Mouse (Mus musculus) monocyte, adult 5-6 weeks (primary cell): Measurements from ENCODE around the gene Ppp4r2. TPM values are rescaled to one million over a fixed set of nuclear protein-coding genes. Genes with fewer than 3 reads are reported as not detected.

Experiments
- ATAC-seq: fragments of 153-309, 156-312 bp; replicated peaks from 2 replicates; pipeline ENCODE4 v1.8.0; 2017; ENCODE audit warnings: mild to moderate bottlenecking; ENCODE audit not compliant: low TSS enrichment, insufficient number of reproducible peaks, severe bottlenecking, poor library complexity, low FRiP score
- total RNA-seq: library from RNA; stranded (forward); fragments of 200-1000, 200-491, 200-594 nt; gene quantifications from 3 replicates; pipeline ENCODE4 v1.2.3, GENCODE M21; 2017

Gene Ppp4r2
- total RNA-seq: 121 to 148 TPM (median 146 TPM) in 3 replicates

DNA sequence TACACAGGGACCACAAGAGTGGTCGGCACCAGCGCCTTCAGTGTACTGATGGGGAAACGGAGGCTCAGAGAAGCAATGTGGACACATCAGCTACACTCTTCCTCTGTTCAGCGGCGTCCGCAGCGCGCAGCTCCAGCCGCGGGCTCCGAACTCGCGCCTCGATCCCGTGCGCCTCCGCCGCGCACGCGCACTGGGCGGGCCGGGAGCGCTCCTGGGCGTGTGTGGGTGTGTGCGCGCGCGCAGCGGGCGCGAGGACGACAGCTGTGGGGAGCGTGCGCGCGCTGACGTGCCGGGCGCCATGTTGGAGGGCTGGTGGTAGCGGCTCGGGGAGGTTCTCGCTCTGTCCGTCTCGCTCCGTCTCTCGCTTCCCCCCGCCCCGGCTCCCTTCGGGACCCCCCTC, at the start of gene Ppp4r2:
Gene Ppp4r2 (plus strand): TSS at position 268 of the 400 bp plus-strand sequence.
- peak; percentile 90 for ATAC-seq

DNA sequence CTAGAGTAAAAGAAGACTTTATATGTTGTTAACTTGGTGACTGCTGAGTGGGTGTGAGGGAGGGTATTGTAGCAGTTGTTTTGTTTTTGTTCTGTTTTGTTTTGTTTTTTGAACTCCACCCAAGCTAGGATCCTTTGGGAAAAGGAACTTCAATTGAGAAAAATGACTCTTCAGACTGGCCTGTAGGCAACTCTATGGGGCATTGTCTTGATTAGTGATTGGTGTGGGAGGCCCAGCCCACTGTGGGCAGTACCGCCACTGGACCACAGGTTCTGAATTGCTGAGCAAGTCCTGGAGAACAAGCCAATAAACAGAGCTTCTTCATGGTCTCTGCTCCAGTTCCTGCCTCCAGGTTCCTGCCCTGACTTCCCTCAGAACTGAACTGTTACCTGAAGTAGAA, 45.7 kb upstream of the Ppp4r2 start:
- ATAC-seq: no peak

DNA sequence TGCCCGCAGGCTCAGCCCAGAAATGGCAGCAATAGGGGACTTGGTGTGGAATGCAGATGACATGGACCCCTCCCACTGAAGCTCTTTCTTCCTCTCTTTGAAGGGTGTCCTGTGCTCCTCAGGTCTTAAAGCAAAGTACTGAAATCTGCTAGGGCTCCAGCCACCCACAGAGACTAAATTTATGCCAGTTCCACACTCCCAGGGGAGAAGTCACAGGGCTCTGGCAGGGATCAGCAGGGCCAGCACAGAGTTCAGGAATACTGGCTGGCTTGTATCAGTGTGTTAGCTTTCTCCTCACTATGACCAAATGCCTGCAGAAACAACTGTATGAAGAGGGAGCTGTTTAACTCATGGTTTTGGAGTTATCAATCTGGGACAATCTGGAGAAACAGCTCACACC, 44.3 kb upstream of the Ppp4r2 start:
- no peak for ATAC-seq

DNA sequence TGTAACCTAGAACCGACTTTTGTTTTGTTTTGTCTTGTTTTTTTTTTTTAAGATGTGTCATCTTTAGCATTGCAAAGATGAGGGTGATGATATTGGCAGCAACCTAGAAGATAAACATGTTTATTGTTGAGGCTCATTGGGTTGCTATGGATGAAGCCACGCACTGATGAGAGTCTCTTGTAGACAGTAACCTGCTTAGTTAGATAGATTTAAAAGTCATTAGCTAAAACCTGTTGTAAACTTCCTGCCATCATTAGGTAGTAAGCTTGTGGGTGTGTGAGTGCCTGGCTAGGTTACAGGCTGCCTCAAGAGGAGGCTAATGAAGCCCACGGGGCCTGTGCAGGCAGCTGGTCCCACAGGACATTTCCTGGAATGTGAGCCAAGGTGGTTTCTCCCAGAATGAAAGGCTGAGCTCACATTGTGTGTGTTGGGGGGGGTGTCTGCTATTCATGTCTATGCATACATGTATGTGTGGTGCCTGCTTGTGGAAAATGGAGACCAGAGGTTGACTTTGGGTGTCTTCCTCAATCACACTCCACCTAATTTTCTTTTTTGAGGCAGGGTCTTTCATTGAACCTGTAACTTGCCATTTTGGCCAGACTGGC, 41.3 kb upstream of the Ppp4r2 start:
- no peak for ATAC-seq

DNA sequence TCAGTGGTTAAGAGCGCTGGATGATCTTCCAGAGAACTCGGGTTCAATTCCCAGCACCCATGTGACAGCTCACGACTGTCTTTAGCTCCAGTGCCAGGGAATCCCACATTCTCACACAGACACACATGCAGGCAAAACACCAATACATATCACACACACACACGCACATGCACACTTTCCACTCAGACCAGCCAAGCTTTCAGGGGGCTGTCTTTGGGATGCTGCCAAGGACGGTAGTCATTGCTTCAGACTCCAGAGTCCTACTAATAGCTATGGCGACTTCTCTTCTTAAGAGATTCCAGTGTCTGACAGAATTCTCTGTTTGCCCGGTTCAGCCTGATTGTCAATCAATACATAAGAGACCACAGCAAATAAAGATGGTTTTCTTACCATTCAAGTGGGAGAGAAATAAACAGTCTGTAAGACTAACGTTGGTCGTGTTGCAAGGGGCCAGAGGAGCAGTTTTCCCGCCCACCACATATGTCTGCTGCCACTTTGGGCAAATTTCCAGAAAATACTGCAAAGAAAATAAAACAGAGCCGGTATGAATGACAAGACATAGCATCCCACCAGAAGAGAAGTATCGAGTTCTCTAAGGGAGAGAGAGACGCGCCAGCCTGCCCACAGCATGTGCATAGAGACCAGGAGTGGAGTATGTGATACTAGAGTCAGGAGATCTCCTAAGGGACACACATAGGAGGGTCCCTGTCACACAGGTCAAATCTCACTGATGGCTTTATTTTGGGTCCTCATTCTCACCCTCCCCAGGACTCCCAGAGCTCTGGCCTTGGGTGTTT, 40.3 kb upstream of the Ppp4r2 start:
- no peak for ATAC-seq

DNA sequence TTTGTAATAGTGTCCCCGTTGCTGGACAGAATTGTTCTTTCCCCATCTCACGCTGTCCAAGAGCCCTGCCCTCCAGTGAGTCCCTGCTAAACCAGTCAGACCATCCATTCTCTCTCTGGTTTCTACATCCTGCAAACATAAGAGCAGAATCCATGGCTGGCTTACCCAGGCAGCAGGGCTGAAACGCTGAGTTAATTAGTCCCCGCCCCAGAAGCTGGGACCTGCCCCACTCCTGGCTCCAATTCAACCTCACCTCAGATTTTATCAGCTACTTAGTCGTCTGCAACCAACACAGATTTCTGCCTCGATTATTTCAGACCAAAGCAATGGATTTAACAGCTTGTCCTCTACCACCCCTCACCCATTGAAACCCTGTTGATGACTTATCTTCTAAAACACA, 37.6 kb upstream of the Ppp4r2 start:
- no peak for ATAC-seq

DNA sequence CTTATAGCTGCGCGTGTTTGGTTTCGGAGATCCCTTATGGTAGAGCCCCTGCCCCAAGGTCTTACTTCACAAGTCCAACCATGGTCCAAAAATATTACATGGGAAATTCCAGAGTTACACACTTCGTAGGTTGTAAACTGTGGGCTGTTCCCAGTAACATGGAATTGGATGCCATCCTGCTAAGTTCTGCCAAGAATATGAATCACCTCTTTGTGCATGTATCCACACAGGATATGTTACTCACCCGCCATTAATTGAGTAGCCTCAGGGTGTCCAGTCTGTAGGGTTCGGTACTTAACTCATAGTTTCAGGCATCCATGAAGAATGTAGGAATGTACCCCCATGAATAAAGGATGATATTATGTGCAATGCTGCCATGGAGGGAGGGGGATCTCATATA, 34.1 kb upstream of the Ppp4r2 start:
- no peak for ATAC-seq

DNA sequence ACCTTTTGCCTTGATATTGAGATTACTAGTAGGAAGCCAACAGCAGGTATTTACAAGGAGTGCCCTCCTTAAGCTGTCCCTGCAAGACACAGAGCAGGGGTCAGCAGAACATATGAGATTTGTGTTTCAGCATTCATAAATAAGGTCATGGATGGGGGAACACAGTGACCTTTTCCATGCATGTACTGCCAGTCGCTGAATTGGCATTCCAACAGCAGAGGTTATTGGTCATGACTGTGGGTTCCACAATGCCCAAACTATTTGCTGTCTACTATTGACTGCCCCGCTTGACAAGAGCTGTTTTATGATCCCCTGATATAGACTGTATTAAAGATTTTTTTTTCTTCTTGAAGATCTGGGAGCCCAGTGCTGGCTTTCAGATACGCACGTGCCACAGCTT, 33.7 kb upstream of the Ppp4r2 start:
- ATAC-seq: no peak

DNA sequence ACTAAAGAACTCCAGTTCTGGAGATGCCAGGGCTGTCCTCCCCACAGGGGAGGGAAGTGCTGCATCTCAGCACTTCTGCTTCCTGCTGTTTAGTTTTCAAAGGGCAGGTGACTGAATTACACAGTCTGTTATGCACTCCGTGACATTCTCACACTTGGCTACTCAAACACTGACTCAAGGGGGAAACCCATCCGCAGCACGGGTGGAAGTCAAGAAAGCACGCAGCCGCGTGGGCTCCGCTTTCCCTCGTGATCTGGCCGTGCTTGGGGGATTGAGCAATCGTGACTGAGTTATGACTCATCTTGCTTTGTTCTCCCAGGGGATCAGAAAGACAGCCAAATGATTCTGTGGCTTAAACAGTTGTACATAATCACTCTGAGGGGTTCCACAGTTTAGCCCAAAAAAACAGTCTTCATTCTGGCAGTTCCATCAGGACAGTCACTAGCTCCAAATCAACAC, 32.9 kb upstream of the Ppp4r2 start:
- peak; percentile 90 for ATAC-seq

DNA sequence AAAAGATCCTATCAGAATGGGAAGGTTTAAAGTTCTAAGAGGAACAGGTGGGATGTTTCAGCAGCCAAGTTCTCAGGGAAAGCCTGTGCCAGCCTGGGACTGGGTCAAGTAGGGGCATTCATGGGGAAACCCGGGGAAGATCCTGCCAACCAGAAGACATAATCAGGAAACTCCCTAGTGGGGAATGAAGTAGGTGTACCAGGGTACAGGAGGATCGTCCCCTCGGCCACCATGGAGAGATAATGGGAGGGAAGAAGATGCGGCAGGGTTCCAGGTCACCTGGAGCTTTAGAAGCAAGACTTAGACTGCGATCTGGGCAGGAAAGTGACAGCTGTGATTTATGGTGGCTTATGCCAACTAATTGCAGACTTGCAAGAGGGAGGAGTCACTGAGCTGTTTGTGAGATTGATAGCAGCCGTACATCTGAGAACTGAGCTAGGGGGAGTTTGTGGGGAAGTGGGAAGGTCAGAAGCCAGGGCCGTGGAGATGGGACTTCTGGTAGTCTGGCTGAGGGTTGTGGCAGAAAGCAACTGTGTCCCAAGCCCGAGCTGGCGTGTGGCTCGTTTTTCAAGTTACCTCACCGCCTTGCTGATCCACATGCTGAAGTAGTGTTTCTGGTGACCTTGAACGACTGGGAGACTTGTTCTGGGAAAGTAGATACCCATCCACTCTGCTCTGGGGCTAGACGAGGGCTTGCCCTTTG, 30.9 kb upstream of the Ppp4r2 start:
- ATAC-seq: no peak

DNA sequence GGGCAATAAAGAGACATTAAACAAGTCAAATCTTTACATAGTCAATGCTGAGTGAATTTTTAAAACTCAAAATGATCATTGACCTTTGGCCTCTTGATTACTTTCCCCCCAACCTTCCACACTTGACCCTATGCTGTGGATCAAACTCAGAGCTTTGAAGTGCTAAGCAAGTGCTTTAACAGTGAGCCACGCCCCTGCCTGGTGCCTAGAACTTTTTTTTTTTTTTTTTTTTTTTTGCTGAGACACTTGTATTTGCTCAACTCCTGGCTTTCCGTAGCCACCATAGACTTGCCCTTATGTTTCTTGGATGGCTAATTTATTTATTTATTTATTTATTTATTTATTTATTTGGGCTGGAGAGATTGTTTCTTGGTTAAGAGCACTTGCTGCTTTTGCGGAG, 30.2 kb upstream of the Ppp4r2 start:
- ATAC-seq: no peak

DNA sequence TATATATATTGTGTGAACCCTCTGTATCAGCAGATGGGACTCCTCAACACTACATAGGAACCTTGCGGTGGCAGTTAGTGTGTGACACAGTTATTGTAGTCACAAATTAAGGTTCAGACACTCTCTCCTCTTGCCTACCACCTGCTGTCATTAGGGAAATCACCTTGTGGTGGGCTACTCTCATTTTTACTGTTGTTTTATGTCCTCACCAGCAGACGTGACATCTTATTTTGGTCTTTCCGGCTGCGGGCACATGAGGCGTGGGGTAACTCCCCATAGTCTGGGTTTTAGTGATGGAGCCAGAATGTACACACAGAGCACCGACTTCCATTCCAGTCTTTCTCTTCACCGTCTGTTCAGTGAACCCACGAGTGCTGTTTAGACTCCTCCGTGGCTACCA, 26.2 kb upstream of the Ppp4r2 start:
- ATAC-seq: peak; percentile 47; the same call in 1 of the 2 replicates

DNA sequence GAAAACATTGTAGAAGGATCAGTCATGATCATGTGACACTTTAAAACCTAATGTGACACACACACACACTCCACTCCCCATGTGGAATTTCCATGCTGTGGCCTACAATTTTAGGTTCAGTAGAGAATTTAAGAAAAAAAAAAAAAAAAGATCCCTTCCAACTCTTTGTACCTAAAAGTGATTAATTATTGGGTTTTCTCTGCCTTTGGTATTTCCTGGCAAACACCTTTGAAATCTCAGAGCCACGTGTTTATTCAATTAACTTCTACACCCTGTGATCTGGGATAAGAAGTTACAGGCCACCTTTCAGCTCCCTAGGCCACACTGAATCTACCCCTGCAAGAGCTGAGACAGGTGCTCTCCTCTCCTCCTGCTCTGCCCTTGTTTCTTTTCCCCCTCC, 25.7 kb upstream of the Ppp4r2 start:
- ATAC-seq: no peak

DNA sequence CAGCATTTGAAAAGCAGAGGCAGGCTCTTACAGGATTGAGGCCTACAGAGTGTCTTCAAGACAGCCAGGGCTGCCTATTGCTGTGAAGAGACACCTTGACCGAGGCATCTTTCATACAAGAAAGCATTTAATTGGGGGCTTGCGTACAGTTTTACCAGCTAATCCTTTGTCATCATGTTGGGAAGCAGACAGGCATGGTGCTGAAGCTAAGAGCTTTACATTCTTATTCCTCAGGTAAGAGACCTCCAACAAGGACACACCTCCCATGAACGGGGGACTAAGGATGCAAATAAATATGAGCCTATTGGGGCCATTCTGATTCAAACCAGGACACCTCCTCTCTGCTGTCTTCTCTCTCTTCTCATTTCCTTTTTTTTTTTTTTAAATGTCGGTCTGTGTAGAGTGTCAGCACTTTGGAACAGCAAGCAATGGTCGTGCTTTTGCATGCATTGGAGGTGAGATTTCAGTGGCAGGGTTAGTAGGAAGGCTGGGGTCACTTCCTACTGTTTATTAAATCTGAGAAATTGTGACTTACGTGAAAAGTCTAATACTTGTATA, 25.1 kb upstream of the Ppp4r2 start:
- no peak for ATAC-seq

DNA sequence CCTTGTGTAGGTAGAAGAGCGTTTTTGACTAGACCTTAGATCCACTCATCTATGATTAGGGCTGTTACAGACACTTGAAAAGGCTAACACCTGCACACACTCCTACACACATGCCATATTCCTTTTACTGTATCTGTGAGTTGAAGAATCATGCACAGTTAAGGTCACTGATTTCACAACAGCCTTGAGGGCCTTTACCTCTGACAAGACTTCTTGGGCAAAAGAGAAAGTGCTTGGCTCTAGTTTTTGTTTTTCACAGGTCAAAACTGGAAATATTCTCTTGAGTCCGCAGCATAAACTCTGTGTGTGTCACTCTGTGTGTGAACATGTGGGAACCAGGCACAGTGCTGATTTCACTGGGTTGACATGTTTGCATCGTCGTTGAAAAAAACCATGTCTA, 23.3 kb upstream of the Ppp4r2 start:
- ATAC-seq: no peak

DNA sequence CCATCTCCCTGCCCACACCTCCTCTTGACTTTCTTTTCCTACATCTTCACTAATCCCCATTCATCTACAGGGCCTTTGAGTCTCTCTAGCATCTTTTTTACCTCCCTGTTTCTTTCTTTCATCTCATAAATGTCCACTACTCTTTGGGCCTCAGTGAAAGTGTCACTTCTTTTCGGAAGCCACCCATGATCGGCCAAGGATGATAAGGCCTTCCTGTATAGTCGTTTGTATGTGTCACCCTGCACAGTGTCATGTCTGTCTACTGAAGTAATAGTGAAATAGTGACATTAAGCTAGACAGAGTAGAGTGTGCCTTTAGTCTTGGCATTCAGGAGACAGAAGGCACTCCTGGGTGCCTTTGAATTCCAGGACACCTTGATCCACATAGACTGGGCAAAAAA, 21.7 kb upstream of the Ppp4r2 start:
- no peak for ATAC-seq

DNA sequence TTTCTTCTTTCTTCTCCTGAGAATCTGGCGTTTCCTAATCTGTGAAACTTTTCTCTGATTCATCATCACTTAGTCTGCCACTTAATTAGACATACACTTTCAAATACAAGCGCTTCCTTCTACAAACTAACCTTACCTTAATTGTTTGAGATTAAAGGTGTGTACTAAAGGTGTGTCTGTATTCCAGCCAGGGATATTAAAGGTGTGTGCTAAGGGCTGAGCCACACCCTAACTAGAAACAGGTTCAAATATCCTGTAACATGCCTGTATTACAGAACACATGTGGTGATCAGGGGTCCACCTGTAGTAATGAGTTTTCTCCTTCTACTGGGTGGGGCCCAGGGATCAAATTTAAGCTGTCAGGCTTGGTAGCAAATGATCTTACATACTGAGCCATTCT, 12.1 kb upstream of the Ppp4r2 start:
- no peak for ATAC-seq

DNA sequence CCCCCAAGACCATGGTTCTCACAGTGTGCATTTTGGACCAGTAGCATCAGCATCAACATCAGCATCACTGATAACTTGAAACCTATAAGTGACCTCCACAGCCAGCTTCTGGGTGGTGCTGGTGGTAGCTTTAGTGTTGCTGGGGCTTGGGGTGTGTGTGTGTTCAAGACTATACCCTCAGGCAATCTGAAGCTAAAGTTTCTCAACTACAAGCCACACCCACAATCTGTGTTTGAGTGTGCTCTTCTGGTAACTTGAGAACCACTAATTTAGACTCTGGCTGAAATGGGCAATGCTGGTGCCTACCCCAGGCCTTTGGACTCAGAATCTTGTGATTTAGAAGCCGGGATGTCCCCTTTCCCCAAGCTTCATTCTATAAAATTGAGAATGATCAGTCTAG, 10.1 kb upstream of the Ppp4r2 start:
- no peak for ATAC-seq

DNA sequence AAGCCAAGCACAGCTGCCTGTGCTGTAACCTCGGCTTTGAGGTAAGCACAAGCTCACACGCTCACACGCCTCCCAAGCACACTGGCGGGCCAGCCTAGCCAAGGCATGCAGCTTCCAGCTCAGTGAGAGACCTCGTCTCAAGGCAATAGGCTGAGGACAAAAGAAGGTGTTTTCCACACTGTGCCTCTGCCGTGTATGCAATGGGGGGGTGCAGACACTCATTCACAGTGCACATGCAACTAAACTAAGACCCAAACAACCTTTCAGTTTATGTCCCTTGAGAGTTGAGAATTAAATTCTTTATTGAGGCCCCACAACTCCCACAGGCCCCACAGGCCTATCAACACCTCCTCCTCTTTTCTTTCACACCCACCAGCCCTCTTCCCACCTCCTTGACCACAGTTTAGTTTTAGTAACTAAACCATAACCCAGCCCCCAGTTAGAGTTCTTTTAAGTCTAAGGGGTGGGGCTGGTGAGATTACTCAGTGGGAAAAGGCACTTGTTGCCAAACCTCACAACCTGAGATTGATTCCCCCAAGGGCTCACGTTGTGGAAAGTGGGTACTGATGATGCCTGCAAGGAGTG, 8.9 kb upstream of the Ppp4r2 start:
- peak; percentile 58; the same call in 1 of the 2 replicates for ATAC-seq
